Mouse (Mus musculus) heart, adult 9 months (tissue): ENCODE measurements at regions not wholly inside any gene's neighbourhood (a gene's known extent, or its start where the extent isn't known, plus 50 kb on each side); places are given as distances from the start of the nearest gene placed in this dataset.
"Not testable (repeated sequence)": the region's sequence is repeated elsewhere in the genome, so short reads cannot be mapped to it uniquely, and the experiment has no call there.

Experiments used
- DNase-seq, 2 experiments: peaks; one replicate each; pipeline ENCODE4 v3.0.0; 2022; ENCODE audit warnings: low spot score in 2 of 2

- no peak for DNase-seq
Measured at GRCm38 (mm10) chr5:77816759-77817280, 409.0 kb upstream of the Igfbp7 start.

DNA sequence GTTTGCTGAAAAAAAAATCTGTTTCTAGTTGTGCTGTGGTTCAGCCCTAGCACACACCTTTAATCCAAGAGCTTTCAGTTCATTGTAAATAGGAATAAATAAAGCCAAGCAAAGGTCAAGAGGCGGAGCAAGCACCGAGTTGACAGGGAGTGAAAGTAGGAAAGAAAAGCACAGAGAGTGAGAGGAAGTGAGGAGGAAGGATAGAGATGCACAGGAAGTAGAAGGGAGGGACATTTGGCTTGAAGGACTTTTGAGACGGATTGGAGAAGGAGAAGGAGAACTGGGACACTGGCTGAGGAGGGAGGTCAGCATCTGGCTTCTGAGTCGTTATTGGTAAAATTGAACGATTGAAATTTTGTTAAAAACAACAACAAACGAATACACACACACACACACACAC is 402.0 kb upstream of the Igfbp7 start:
- no peak for DNase-seq

GRCm38 (mm10) chr5:77807726-77808125 is 399.9 kb upstream of the Igfbp7 start:
- no peak for DNase-seq

GRCm38 (mm10) chr5:77806334-77807157 is 398.7 kb upstream of the Igfbp7 start:
- DNase-seq = no peak

- no peak for DNase-seq
Measured at GRCm38 (mm10) chr5:77805796-77806195, 398.0 kb upstream of the Igfbp7 start.

DNA sequence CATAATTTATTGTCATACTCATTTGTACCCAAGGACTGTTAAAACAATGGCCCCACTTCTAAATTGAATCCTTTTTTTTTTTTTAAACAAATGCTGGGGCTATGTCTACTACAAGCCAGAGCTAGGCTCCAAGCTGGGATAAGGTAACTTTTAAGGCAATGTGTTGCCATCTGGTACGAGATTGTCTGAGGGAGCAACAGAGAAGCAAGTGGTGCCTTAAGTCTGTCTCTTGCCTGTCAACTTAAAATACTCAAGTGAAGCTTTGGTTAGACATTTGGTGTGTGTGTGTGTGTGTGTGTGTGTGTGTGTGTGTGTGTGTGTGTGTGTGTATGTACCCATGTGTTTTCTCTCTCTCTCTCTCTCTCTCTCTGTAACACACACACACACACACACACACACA is 397.5 kb upstream of the Igfbp7 start:
- no peak for DNase-seq

- no peak for DNase-seq
Measured at GRCm38 (mm10) chr5:77804113-77804512, 396.3 kb upstream of the Igfbp7 start.

GRCm38 (mm10) chr5:77803562-77803961 is 395.7 kb upstream of the Igfbp7 start:
- no peak for DNase-seq

GRCm38 (mm10) chr5:77796960-77797359 is 389.1 kb upstream of the Igfbp7 start:
- DNase-seq = no peak

- no peak for DNase-seq
Measured at GRCm38 (mm10) chr5:77795766-77796165, 387.9 kb upstream of the Igfbp7 start.

GRCm38 (mm10) chr5:77783953-77784352 is 376.1 kb upstream of the Igfbp7 start:
- no peak for DNase-seq

DNA sequence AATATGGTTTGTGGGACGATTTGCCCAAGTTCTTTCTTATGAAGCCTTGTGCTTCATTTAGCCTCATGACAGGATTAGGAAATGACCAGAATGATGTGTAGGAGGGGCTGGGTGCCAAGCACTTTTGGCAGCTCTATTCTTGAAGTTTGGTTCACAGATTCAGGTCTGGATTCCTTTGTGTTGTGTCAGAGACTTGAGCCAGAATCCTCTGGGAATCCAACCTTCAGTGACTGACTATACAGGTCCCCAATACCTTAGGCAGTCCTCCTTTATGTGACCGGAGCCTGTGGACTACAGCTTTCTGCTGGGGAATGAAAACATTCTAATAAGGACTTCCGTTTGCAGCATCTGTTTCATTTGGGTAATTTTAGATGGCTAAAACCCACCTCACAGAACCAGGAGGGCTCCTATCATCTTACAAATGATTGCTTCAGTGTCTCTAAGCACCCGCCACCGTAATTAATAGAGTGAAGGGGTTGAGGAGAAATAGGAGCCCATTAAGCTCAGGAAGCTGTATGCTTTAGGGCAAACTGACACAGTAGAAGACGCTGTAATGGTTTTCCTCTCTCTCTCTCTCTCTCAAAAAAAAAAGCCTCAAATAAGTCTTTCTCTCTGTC is 354.7 kb upstream of the Igfbp7 start:
- DNase-seq = no peak

- no peak for DNase-seq
Measured at GRCm38 (mm10) chr5:77762013-77762412, 354.2 kb upstream of the Igfbp7 start.

GRCm38 (mm10) chr5:77748933-77749332 is 341.1 kb upstream of the Igfbp7 start:
- DNase-seq = no peak

GRCm38 (mm10) chr5:77746604-77747003 is 338.8 kb upstream of the Igfbp7 start:
- no peak for DNase-seq

GRCm38 (mm10) chr5:77743467-77743866 is 335.6 kb upstream of the Igfbp7 start:
- DNase-seq = no peak

DNA sequence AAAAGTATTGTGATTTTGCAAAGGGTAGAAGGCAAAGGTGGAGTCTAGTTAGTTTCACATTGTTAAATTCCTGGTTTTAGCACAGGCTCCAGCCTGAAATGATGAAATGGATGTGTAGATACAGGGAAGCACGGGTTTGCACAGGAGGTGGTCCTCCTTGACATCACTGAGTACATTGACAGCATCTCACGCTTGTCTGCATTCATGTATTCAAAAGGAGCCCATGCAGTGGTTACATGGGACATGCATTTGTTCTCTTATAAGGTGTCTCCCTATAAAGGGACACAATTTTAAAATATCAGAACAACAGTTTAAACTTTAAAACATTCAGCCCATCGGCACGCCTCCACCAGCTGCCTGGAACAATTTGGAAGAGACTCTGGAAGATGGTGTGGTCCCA is 322.4 kb upstream of the Igfbp7 start:
- not testable (repeated sequence) for DNase-seq

DNA sequence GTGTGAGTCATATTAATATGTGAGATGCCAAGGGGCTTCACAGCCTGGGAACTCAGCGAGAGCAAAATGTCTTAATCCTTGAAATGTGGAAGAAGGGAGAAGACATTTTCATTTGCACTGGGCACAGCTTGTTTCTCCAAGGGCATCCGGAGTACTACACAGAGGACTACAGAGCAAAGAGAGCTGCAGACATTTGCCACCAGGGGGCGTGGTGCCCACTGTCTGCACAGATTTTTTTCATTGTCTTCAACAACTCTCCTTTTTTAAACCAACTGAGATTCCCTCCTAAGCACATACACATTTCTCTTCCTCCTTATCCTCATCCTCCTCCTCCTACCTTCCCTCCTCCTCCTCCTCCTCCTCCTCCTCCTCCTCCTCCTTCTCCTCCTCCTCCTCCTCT is 273.8 kb upstream of the Igfbp7 start:
- no peak for DNase-seq

GRCm38 (mm10) chr5:77672073-77672924 is 264.5 kb upstream of the Igfbp7 start:
- DNase-seq = no peak

- DNase-seq = no peak
Measured at GRCm38 (mm10) chr5:77663096-77663495, 255.3 kb upstream of the Igfbp7 start.

DNA sequence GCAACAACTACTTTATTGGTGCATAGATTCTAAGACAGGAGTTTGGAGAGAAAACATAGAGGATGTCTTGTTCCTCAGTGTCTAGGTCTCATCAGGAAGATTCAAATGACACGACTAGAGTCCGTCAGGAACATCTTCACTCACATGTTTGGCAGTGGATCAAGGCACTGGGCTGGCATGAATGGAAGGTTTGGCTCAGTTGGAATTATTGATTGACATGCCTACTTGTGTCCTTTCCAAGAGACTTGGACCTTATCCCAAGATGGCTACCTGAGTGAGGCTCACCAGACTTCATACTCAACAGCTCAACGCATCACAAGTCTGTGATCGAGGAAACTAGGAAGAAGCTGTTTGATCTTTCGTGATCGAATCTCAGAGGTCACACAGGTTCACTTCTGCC is 251.2 kb upstream of the Igfbp7 start:
- DNase-seq = no peak

DNA sequence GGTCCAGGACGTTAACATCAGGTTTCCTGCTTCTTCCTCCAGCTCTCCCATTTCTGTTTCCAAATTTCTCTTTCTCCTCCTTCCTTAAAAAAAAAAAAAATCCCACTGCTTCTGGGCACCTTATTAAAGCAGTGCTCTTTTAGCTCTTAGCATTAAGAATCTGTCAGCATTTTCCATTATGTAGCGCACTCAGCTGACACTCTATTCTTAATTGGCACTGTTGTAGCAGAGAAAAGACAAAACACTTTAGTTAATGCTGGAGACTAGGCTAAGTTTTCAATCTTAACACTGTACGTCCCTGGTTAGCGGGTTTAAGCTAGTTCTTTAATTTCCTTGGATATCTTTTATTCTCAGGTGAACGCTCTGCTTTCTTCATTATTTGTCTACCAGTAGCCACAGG is 236.8 kb upstream of the Igfbp7 start:
- DNase-seq = no peak
